Comparison of ENCODE assay signal across 10 mouse cellular contexts in genomic region chr10:44460095-44460810, GRCm38 (mm10).
A peak's percentile ranks its signal among the peaks of the same experiment; 100 is the strongest.
DNase-seq lines count a peak whose midpoint lies in the region; ATAC-seq and TF ChIP-seq lines count a peak whose summit lies in the region.
"Had no signal": no experiment of that assay in that cellular context is flagged by ENCODE, and none has a peak within 500 bp of the region (broad histone marks: within the 10 kb centered on the region; RNA-seq: fewer than 3 reads in every experiment).

No protein-coding gene starts in this region.

- TF ChIP-seq CTCF in kidney, adult 2 months (conservative IDR thresholded peaks at IDR 0.05; ENCODE audit: insufficient read depth, insufficient read length, low read depth, low read length): peak; percentile 39

- no peaks in the 10 kb centered on the region for H3K9me3 ChIP-seq in kidney, embryonic 16.5 days (ENCODE audit: low read length)
- H3K9me3 ChIP-seq in heart, embryonic 15.5 days (replicated peaks): no peaks in the 10 kb centered on the region
- no peaks in the 10 kb centered on the region for H3K9me3 ChIP-seq in liver, embryonic 16.5 days (replicated peaks; ENCODE audit: control insufficient read depth, low read length)
- H3K9me3 ChIP-seq: embryonic facial prominence, embryonic 15.5 days; limb, embryonic 15.5 days had no signal

- H3K27ac ChIP-seq in kidney, adult 2 months (ENCODE audit: insufficient read depth, low read depth, low read length): no peak overlapping the region
- no peak overlapping the region for H3K27ac ChIP-seq in kidney, embryonic 16.5 days (ENCODE audit: low read length)
- 0 out of 2 replicates have a peak overlapping the region, but pooled peaks have one; percentile 11 for H3K27ac ChIP-seq in heart, embryonic 15.5 days
- no peak overlapping the region for H3K27ac ChIP-seq in liver, embryonic 16.5 days (ENCODE audit: low read length)

- H3K4me1 ChIP-seq in kidney, adult 2 months (ENCODE audit: control insufficient read depth, insufficient read depth, low read length): no peaks in the 10 kb centered on the region; the same call in 1 of the 2 replicates
- H3K4me1 ChIP-seq in kidney, embryonic 16.5 days (ENCODE audit: insufficient read depth, low read length): peaks cover 12% of the 10 kb centered on the region; the same call in 1 of the 2 replicates
- peaks cover 22% of the 10 kb centered on the region for H3K4me1 ChIP-seq in heart, embryonic 15.5 days (replicated peaks)
- H3K4me1 ChIP-seq in liver, embryonic 16.5 days (ENCODE audit: control insufficient read depth, low read depth, low read length): peaks cover 10% of the 10 kb centered on the region; the same call in 1 of the 2 replicates

- WGBS in kidney, adult 2 months: 25% methylated on average over 6 of the region's 6 CpGs
- WGBS in kidney, embryonic 16.5 days: 23% methylated on average over 6 of the region's 6 CpGs
- WGBS in heart, embryonic 15.5 days: 22% methylated on average over 6 of the region's 6 CpGs
- 14% methylated on average over 6 of the region's 6 CpGs for WGBS in liver, embryonic 16.5 days (ENCODE audit: insufficient replicate concordance)

- DNase-seq in kidney, adult 2 months: peak; percentile 61
- peak; percentile 55 for DNase-seq in ZHBTc4 (ENCODE audit: low read depth, low spot score)
- DNase-seq in spleen, postnatal 36 days (ENCODE audit: low spot score in 2 of 2): peak; percentile 49 to 60
- no peak for DNase-seq in left cerebral cortex, adult 11 months (ENCODE audit: low spot score)

- no peak for TF ChIP-seq POLR2A in kidney, adult 2 months (IDR thresholded peaks at IDR 0.05; ENCODE audit: low read depth, low read length)

- no peaks in the 10 kb centered on the region for H3K36me3 ChIP-seq in kidney, adult 2 months (ENCODE audit: control insufficient read depth, insufficient read depth, low read length)
- no peaks in the 10 kb centered on the region for H3K36me3 ChIP-seq in kidney, embryonic 16.5 days (ENCODE audit: insufficient read depth, low read length)
- no peaks in the 10 kb centered on the region for H3K36me3 ChIP-seq in heart, embryonic 15.5 days
- no peaks in the 10 kb centered on the region for H3K36me3 ChIP-seq in liver, embryonic 16.5 days (ENCODE audit: control insufficient read depth, insufficient read depth)
- H3K36me3 ChIP-seq: embryonic facial prominence, embryonic 15.5 days; limb, embryonic 15.5 days had no signal

- no peak overlapping the region for H3K4me2 ChIP-seq in kidney, embryonic 16.5 days (replicated peaks; ENCODE audit: low read depth, low read length)
- H3K4me2 ChIP-seq in heart, embryonic 15.5 days: no peak overlapping the region
- peak overlapping the region; percentile 72; the same call in 1 of the 2 replicates for H3K4me2 ChIP-seq in liver, embryonic 16.5 days (ENCODE audit: low read depth, low read length)

- no peak overlapping the region for H3K9ac ChIP-seq in kidney, embryonic 16.5 days (replicated peaks; ENCODE audit: low read length)
- H3K9ac ChIP-seq in heart, embryonic 15.5 days: no peak overlapping the region
- no peak overlapping the region for H3K9ac ChIP-seq in liver, embryonic 16.5 days (ENCODE audit: low read depth, low read length)
- H3K9ac ChIP-seq: embryonic facial prominence, embryonic 15.5 days; limb, embryonic 15.5 days had no signal

- H3K27me3 ChIP-seq in kidney, adult 2 months (replicated peaks; ENCODE audit: control insufficient read depth, insufficient read depth, low read length): peaks cover 8% of the 10 kb centered on the region
- peaks cover 47% of the 10 kb centered on the region for H3K27me3 ChIP-seq in kidney, embryonic 16.5 days (ENCODE audit: insufficient read depth, low read length)
- peaks cover 59% of the 10 kb centered on the region for H3K27me3 ChIP-seq in heart, embryonic 15.5 days
- H3K27me3 ChIP-seq in liver, embryonic 16.5 days (ENCODE audit: control insufficient read depth, insufficient read depth, low read depth, low read length): peaks cover 29% of the 10 kb centered on the region

- no peak overlapping the region for H3K4me3 ChIP-seq in kidney, adult 2 months (ENCODE audit: insufficient read depth, low read depth, low read length)
- H3K4me3 ChIP-seq in kidney, embryonic 16.5 days (ENCODE audit: low read length): no peak overlapping the region
- no peak overlapping the region for H3K4me3 ChIP-seq in heart, embryonic 15.5 days
- H3K4me3 ChIP-seq in liver, embryonic 16.5 days (ENCODE audit: low read depth, low read length): no peak overlapping the region

- no peak for ATAC-seq in kidney, embryonic 16.5 days (ENCODE audit: low FRiP score, low TSS enrichment)
- peak; percentile 26 for ATAC-seq in CD4-positive, CD25-positive, alpha-beta regulatory T cell, adult 4 months
- no peak for ATAC-seq in heart, embryonic 15.5 days (replicated peaks; ENCODE audit: insufficient number of reproducible peaks, insufficient read depth, low FRiP score, low read depth)
- ATAC-seq in liver, embryonic 16.5 days (ENCODE audit: low read depth): no peak
